Mouse (Mus musculus) ovary, adult 2 months (tissue): ENCODE measurements around the gene Msl3l2. TPM values are rescaled to one million over a fixed set of nuclear protein-coding genes. Genes with fewer than 3 reads are reported as not detected.

Source experiments
- polyA plus RNA-seq: library from polyadenylated mRNA; depleted of rRNA; stranded (reverse); fragments of >200 nt; gene quantifications from 2 replicates; pipeline ENCODE4 v1.2.3, GENCODE M21; 2012; rRNA removed

Msl3l2 gene
- polyA plus RNA-seq, result 15.5 and 24.1 TPM in 2 replicates

GRCm38 (mm10) chr10:56106333-56106995 lies at the start of gene Msl3l2:
Msl3l2 (plus strand) TSS chr10:56106917.

Other genes with a start within 250 kb of the Msl3l2 start
- 0.73 and 0.91 TPM in 2 replicates for gene Tbc1d32, start 121.8 kb downstream of the Msl3l2 start, polyA plus RNA-seq